Mouse (Mus musculus) C2C12 (cell line): ENCODE results near the gene Samm50.

Source experiments
- CEBPB ChIP-seq: IDR thresholded peaks from one replicate; pipeline ENCODE4 v1.6.1; 2011; ENCODE audit warnings: low read depth, mild to moderate bottlenecking, control low read depth, moderate library complexity
- CTCF ChIP-seq: IDR thresholded peaks from one replicate; pipeline ENCODE4 v1.5.1; 2011; ENCODE audit not compliant: control insufficient read depth, insufficient read depth, insufficient read length
- MAX ChIP-seq: IDR thresholded peaks from one replicate; pipeline ENCODE4 v1.6.1; 2011; ENCODE audit warnings: mild to moderate bottlenecking, control low read depth
- MYOD1 ChIP-seq: IDR thresholded peaks from one replicate; pipeline ENCODE4 v1.6.1; 2011; ENCODE audit warnings: low read depth; ENCODE audit not compliant: control insufficient read depth, insufficient read length
- MYOG ChIP-seq: IDR thresholded peaks from one replicate; pipeline ENCODE4 v1.6.1; 2011; ENCODE audit not compliant: control insufficient read depth, insufficient read length; ENCODE audit errors: extremely low read depth
- USF1 ChIP-seq: IDR thresholded peaks from one replicate; pipeline ENCODE4 v1.6.1; 2011; ENCODE audit warnings: low read depth, mild to moderate bottlenecking, control low read depth, moderate library complexity

- TF ChIP-seq CTCF (peak; percentile 35), CEBPB (no peak), MYOG (no peak), USF1 (no peak), MAX (no peak), MYOD1 (no peak)
Observed at GRCm38 (mm10) chr15:84167600-84167999, 24.4 kb upstream of the Samm50 start, which contains the start of gene Pnpla3.
